Mouse (Mus musculus): ENCODE results near the gene Snrnp40. TPM values are rescaled to one million over a fixed set of nuclear protein-coding genes. Genes with fewer than 3 reads are reported as not detected.

Snrnp40 gene
- polyA plus RNA-seq, 1 experiment, result 24.3 TPM

DNA sequence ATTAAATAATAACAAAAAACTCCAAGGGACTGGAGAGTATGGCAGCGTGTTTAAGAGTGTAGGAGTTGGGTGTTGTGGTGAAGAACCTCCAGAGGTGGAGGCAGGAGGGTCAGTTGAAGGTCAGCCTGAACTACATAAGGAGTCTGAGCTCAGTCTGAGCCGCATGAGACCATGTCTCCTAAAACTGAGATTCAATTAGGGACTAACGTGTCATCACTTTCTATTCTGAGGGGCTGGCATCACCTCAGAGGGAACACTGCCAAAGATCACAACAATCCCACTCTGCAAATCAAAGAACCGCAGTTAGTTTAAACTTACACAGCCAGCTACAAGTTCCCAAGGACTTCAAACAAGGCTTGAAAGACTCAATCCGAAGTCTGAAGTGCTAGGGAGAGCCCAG is 36.3 kb upstream of the Snrnp40 start:
- H3K4me3 ChIP-seq (ENCODE audit: insufficient read depth, low read length), result no peak overlapping the region
- peak overlapping the region; percentile 35; the same call in 1 of the 2 replicates for H3K27ac ChIP-seq (ENCODE audit: insufficient read depth, low read depth, low read length)
- TF ChIP-seq CTCF (IDR thresholded peaks at IDR 0.05; ENCODE audit: low read depth, low read length), result no peak
- TF ChIP-seq POLR2A (IDR thresholded peaks at IDR 0.05; ENCODE audit: borderline replicate concordance, low read depth, low read length), result no peak
- H3K4me1 ChIP-seq (ENCODE audit: control insufficient read depth, insufficient read depth, low read length), result peaks cover 13% of the 10 kb centered on the region

DNA sequence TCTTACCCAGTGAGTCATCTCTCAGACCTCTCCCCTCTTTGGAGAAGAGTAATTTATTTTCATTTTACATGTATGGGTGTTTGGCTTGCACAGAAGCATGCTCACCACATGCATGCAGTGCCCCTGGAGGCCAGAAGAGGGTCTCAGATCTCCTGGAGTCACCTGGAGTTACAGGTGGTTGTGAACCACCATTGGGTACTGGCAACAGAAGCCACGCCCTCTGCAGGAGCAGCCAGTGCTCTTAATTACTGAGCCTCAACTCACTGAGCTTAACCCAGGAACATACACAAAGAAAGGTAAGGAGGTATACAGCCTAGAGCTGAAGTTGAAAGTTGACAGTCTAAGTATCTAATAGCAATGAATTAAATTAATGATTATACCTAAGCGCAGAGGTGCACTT is 34.5 kb upstream of the Snrnp40 start:
- Histone ChIP-seq H3K4me3 (ENCODE audit: insufficient read depth, low read length) (no peak overlapping the region), H3K27ac (ENCODE audit: insufficient read depth, low read depth, low read length) (no peak overlapping the region), H3K4me1 (ENCODE audit: control insufficient read depth, insufficient read depth, low read length) (peaks cover 13% of the 10 kb centered on the region)
- no peak for TF ChIP-seq POLR2A (IDR thresholded peaks at IDR 0.05; ENCODE audit: borderline replicate concordance, low read depth, low read length)
- TF ChIP-seq CTCF (IDR thresholded peaks at IDR 0.05; ENCODE audit: low read depth, low read length), result no peak

DNA sequence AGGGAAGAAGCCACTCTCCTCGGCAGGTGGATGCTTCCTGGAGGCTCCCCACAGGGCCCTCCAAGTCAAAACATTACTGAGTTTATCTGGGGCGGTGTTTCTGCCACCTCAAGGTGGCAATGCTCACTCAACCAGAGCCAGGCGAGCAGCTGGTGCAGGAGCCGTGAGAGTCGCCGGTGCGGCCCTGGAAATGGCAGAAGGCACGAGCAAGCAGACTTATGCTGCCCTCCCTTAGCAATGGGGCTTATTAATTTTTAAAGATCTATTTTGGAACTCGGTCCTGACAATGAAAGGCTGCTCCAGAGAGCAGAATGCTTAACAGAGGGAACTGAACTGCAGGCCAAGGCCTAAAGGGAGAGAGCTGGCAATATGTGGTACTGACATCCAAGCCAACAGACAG is 32.6 kb upstream of the Snrnp40 start:
- TF ChIP-seq POLR2A (IDR thresholded peaks at IDR 0.05; ENCODE audit: borderline replicate concordance, low read depth, low read length), result no peak
- TF ChIP-seq CTCF (IDR thresholded peaks at IDR 0.05; ENCODE audit: low read depth, low read length), result no peak
- Histone ChIP-seq H3K27ac (ENCODE audit: insufficient read depth, low read depth, low read length) (no peak overlapping the region), H3K4me3 (ENCODE audit: insufficient read depth, low read length) (no peak overlapping the region), H3K4me1 (ENCODE audit: control insufficient read depth, insufficient read depth, low read length) (peaks cover 13% of the 10 kb centered on the region)

DNA sequence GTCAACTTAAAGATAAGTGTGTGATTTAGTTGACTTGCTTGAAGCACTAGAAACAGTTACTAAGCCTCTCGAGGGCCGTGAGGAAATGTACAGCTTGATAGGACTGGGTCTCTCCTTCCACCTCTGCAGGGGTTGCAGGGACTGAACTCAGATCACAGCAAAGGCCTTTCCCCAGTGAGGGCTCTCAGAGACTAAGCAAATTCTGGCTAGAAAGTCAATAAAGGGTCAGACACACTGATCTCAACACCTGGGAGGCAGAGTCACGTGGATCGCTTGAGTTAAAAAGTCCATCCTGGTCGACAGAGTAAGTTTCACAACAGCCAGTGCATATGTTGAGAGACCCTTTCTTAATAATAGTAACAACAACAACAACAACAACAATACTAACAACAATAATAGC is 24.1 kb upstream of the Snrnp40 start:
- Histone ChIP-seq H3K27ac (ENCODE audit: insufficient read depth, low read depth, low read length) (no peak overlapping the region), H3K4me1 (ENCODE audit: control insufficient read depth, insufficient read depth, low read length) (no peaks in the 10 kb centered on the region), H3K4me3 (ENCODE audit: insufficient read depth, low read length) (no peak overlapping the region)
- TF ChIP-seq CTCF (IDR thresholded peaks at IDR 0.05; ENCODE audit: low read depth, low read length) (no peak), POLR2A (IDR thresholded peaks at IDR 0.05; ENCODE audit: borderline replicate concordance, low read depth, low read length) (no peak)

DNA sequence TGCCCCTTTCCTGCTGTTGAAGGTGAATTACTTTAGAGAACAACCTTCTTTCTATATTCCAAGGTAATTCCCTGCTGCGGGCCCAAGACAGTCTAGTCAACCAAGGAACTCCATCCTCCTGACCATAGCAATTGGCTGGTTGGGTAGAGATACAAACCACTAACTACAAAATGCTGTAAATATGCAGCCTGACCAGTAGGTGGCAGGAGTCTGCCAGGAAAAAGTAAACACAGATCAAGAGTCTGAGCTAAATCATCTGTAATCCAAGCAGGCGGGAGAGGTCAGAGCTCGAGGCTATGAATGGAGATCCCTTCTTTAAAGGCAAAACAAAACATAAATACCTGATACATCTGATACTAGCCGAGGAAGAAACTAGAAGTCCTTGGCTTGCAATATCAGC is 18.2 kb upstream of the Snrnp40 start:
- Histone ChIP-seq H3K27ac (ENCODE audit: insufficient read depth, low read depth, low read length) (no peak overlapping the region), H3K4me3 (ENCODE audit: insufficient read depth, low read length) (no peak overlapping the region), H3K4me1 (ENCODE audit: control insufficient read depth, insufficient read depth, low read length) (no peaks in the 10 kb centered on the region)
- TF ChIP-seq CTCF (IDR thresholded peaks at IDR 0.05; ENCODE audit: low read depth, low read length), result no peak
- TF ChIP-seq POLR2A (IDR thresholded peaks at IDR 0.05; ENCODE audit: borderline replicate concordance, low read depth, low read length), result no peak

DNA sequence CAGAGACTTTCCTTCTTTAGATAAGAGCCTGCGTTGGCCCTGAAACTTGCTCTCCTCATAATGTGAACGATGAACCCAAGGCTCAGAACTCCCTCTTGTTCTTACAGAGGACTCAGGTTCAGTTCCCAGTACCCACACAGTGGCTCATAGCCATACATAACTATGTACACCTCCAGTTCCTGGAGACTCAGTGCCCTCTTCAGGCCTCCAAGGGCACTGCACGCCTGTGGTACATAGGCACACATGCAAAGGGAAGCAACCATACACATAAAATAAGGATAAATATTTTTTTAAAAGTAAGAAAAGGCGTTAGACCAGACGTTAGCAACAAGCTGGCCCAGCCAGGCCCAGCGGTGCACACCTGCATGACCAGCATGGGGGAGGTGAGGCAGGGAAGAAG is 10.3 kb upstream of the Snrnp40 start:
- Histone ChIP-seq H3K27ac (ENCODE audit: insufficient read depth, low read depth, low read length) (no peak overlapping the region), H3K4me1 (ENCODE audit: control insufficient read depth, insufficient read depth, low read length) (no peaks in the 10 kb centered on the region), H3K4me3 (ENCODE audit: insufficient read depth, low read length) (no peak overlapping the region)
- TF ChIP-seq CTCF (IDR thresholded peaks at IDR 0.05; ENCODE audit: low read depth, low read length) (no peak), POLR2A (IDR thresholded peaks at IDR 0.05; ENCODE audit: borderline replicate concordance, low read depth, low read length) (no peak)

DNA sequence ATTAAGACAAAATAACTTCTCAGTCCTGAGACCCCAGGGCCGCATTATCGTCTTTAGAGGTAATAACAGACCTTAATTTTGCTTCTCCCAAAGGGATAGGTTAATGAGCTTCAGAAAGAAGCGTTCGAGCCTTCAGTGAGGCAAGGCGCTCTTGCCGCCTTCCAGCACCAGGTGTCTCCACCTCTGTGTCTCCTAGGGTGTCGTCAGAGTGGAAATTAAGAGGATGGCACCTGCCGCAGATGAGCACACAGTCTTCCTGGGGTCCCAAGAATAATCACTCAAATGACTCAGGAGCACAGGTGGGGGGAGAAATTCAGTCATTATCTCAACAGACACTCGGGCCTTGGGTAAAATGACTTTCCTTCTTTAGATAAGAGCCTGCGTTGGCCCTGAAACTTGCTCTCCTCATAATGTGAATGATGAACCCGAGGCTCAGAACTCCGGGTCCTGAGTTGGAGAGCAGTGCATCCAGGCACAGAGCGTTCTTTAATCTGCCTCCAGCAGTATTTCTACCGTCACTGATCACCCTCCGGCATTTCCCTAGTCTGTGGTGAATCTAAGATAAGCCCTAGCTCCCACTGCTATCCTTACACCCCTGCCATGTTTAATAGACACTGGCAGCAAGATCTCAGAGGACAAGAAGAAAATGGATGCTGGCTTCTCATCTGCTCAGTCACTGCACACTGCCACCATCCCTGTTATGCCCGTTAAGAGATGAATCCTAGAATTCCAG is 9.1 kb upstream of the Snrnp40 start:
- no peak overlapping the region for H3K4me3 ChIP-seq (ENCODE audit: insufficient read depth, low read length)
- H3K27ac ChIP-seq (ENCODE audit: insufficient read depth, low read depth, low read length), result no peak overlapping the region
- H3K4me1 ChIP-seq (ENCODE audit: control insufficient read depth, insufficient read depth, low read length), result no peaks in the 10 kb centered on the region
- TF ChIP-seq CTCF (IDR thresholded peaks at IDR 0.05; ENCODE audit: low read depth, low read length), result no peak
- no peak for TF ChIP-seq POLR2A (IDR thresholded peaks at IDR 0.05; ENCODE audit: borderline replicate concordance, low read depth, low read length)

DNA sequence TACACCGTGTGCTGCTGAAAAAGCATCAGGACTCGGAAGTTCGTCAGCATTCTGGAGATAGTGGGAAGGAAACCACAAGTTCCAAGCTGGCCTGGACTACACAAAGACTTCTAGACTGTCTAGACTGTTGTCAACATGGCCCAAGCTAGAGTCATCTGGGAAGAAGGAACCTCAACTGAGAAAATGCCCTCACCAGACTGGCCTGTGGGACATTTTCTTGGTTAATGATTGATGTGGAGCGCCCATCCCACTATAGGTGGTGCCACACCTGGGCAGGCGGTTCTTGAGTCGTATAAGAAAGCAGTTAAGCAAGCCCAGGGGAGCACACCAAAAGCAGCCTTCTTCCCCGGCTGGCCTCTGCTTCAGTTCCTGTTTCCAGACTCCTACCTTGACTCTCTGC is 7.3 kb upstream of the Snrnp40 start:
- H3K27ac ChIP-seq (ENCODE audit: insufficient read depth, low read depth, low read length), result no peak overlapping the region
- H3K4me3 ChIP-seq (ENCODE audit: insufficient read depth, low read length), result no peak overlapping the region
- peaks cover under 1% of the 10 kb centered on the region; the same call in 1 of the 2 replicates for H3K4me1 ChIP-seq (ENCODE audit: control insufficient read depth, insufficient read depth, low read length)
- TF ChIP-seq POLR2A (IDR thresholded peaks at IDR 0.05; ENCODE audit: borderline replicate concordance, low read depth, low read length) (no peak), CTCF (IDR thresholded peaks at IDR 0.05; ENCODE audit: low read depth, low read length) (no peak)

DNA sequence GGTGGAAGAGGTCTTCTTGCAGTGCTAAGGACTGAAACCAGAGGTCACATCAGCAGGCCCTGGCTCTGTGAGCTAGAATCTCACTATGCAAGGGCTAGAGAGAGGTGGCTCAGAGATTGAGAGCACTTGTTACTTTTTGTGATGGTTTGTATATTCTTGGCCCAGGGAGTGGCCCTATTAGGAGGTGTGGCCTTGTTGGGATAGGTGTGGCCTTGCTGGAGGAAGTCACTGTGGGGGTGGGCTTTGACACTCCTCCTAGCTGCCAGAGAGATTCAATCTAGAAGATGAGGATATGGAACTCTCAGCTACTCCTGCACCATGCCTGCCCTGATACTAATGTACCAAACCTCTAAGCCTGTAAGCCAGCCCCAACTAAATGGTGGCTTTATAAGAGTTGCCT is 2.0 kb upstream of the Snrnp40 start:
- Histone ChIP-seq H3K4me3 (ENCODE audit: insufficient read depth, low read length) (no peak overlapping the region), H3K4me1 (ENCODE audit: control insufficient read depth, insufficient read depth, low read length) (peaks cover 17% of the 10 kb centered on the region), H3K27ac (ENCODE audit: insufficient read depth, low read depth, low read length) (no peak overlapping the region)
- no peak for TF ChIP-seq CTCF (IDR thresholded peaks at IDR 0.05; ENCODE audit: low read depth, low read length)
- TF ChIP-seq POLR2A (IDR thresholded peaks at IDR 0.05; ENCODE audit: borderline replicate concordance, low read depth, low read length), result no peak

DNA sequence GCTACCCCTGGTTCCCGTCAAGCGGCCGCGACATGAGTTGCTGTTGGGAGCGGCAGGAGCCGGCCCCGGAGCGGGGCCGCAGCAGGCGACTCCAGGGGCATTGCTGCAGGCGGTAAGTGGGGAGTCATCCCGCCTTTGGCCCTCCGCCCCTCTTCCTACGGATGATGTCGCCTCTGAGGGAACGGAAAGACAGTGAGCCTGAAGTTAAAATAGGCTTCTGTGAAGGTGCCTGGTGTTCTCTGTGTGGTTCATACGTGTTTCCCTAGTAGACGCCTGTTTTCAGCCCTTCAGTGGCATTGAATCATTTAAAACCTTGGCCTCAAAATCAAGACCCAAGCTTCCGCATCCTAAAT is 282 bp downstream of the Snrnp40 start:
- TF ChIP-seq POLR2A (IDR thresholded peaks at IDR 0.05; ENCODE audit: borderline replicate concordance, low read depth, low read length) (no peak), CTCF (IDR thresholded peaks at IDR 0.05; ENCODE audit: low read depth, low read length) (no peak)
- H3K4me3 ChIP-seq (ENCODE audit: insufficient read depth, low read length), result peak overlapping the region; percentile 82
- H3K27ac ChIP-seq (ENCODE audit: insufficient read depth, low read depth, low read length), result 0 out of 2 replicates have a peak overlapping the region, but pooled peaks have one; percentile 19
- H3K4me1 ChIP-seq (ENCODE audit: control insufficient read depth, insufficient read depth, low read length), result peaks cover 17% of the 10 kb centered on the region
